Mouse (Mus musculus): ENCODE measurements at regions not wholly inside any gene's neighbourhood (a gene's known extent, or its start where the extent isn't known, plus 50 kb on each side); places are given as distances from the start of the nearest gene placed in this dataset.
"Not testable (repeated sequence)": the region's sequence is repeated elsewhere in the genome, so short reads cannot be mapped to it uniquely, and the experiment has no call there.

GRCm38 (mm10) chr5:40177982-40178748 is 422.9 kb upstream of the Hs3st1 start:
- no peak overlapping the region for H3K9ac ChIP-seq (replicated peaks)
- TF ChIP-seq CTCF (IDR thresholded peaks at IDR 0.05; ENCODE audit: low read depth), result no peak
- TF ChIP-seq EP300 (IDR thresholded peaks at IDR 0.05; ENCODE audit: low read depth), result no peak
- no peaks in the 10 kb centered on the region for H3K36me3 ChIP-seq (replicated peaks; ENCODE audit: control insufficient read depth, insufficient read depth, low read depth)
- DNase-seq (ENCODE audit: low read depth in 3 of 3, low spot score in 3 of 3), result no peak
- no peak overlapping the region for H3K4me2 ChIP-seq (ENCODE audit: low read depth)
- 51% methylated on average over 2 of the region's 2 CpGs for WGBS (ENCODE audit: insufficient replicate concordance)
- no peaks in the 10 kb centered on the region for H3K27me3 ChIP-seq (ENCODE audit: control insufficient read depth, insufficient read depth, low read length)
- H3K4me3 ChIP-seq (ENCODE audit: insufficient read depth in 1 of 2, low read depth in 2 of 2, low read length in 2 of 2), result no peak overlapping the region
- ATAC-seq (ENCODE audit: insufficient read depth), result no peak
- H3K27ac ChIP-seq, result no peak overlapping the region
- H3K9me3 ChIP-seq (ENCODE audit: control insufficient read depth, low read length), result no peaks in the 10 kb centered on the region
- no peaks in the 10 kb centered on the region for H3K4me1 ChIP-seq (replicated peaks; ENCODE audit: control insufficient read depth in 2 of 2, insufficient read depth in 2 of 2, low read length in 1 of 2)

- Histone ChIP-seq H3K9ac (replicated peaks) (no peak overlapping the region), H3K27ac (no peak overlapping the region), H3K27me3 (ENCODE audit: control insufficient read depth, insufficient read depth, low read length) (no peaks in the 10 kb centered on the region), H3K4me3 (ENCODE audit: insufficient read depth in 1 of 2, low read depth in 2 of 2, low read length in 2 of 2) (no peak overlapping the region), H3K4me2 (ENCODE audit: low read depth) (no peak overlapping the region), H3K9me3 (ENCODE audit: control insufficient read depth, low read length) (no peaks in the 10 kb centered on the region), H3K36me3 (replicated peaks; ENCODE audit: control insufficient read depth, insufficient read depth, low read depth) (no peaks in the 10 kb centered on the region), H3K4me1 (replicated peaks; ENCODE audit: control insufficient read depth in 2 of 2, insufficient read depth in 2 of 2, low read length in 1 of 2) (no peaks in the 10 kb centered on the region)
- ATAC-seq (ENCODE audit: insufficient read depth) (no peak), DNase-seq (ENCODE audit: low read depth in 3 of 3, low spot score in 3 of 3) (no peak)
- WGBS (ENCODE audit: insufficient replicate concordance), result 63% methylated on average over 3 of the region's 3 CpGs
- TF ChIP-seq CTCF (IDR thresholded peaks at IDR 0.05; ENCODE audit: low read depth) (no peak), EP300 (IDR thresholded peaks at IDR 0.05; ENCODE audit: low read depth) (no peak)
Measured at GRCm38 (mm10) chr5:40136740-40137285, 381.5 kb upstream of the Hs3st1 start.

GRCm38 (mm10) chr5:40124337-40124736 is 369.1 kb upstream of the Hs3st1 start:
- no peak for DNase-seq (ENCODE audit: low read depth in 3 of 3, low spot score in 3 of 3)
- H3K27ac ChIP-seq, result no peak overlapping the region
- H3K9ac ChIP-seq (replicated peaks), result no peak overlapping the region
- no peak overlapping the region for H3K4me3 ChIP-seq (ENCODE audit: insufficient read depth in 1 of 2, low read depth in 2 of 2, low read length in 2 of 2)
- no peaks in the 10 kb centered on the region for H3K27me3 ChIP-seq (ENCODE audit: control insufficient read depth, insufficient read depth, low read length)
- WGBS (ENCODE audit: insufficient replicate concordance), result 48% methylated on average over 1 of the region's 1 CpGs
- no peaks in the 10 kb centered on the region for H3K36me3 ChIP-seq (replicated peaks; ENCODE audit: control insufficient read depth, insufficient read depth, low read depth)
- H3K4me2 ChIP-seq (ENCODE audit: low read depth), result no peak overlapping the region
- TF ChIP-seq CTCF (IDR thresholded peaks at IDR 0.05; ENCODE audit: low read depth) (no peak), EP300 (IDR thresholded peaks at IDR 0.05; ENCODE audit: low read depth) (no peak)
- H3K9me3 ChIP-seq (ENCODE audit: control insufficient read depth, low read length), result no peaks in the 10 kb centered on the region
- ATAC-seq (ENCODE audit: insufficient read depth), result no peak
- no peaks in the 10 kb centered on the region for H3K4me1 ChIP-seq (replicated peaks; ENCODE audit: control insufficient read depth in 2 of 2, insufficient read depth in 2 of 2, low read length in 1 of 2)

GRCm38 (mm10) chr5:40116849-40117248 is 361.6 kb upstream of the Hs3st1 start:
- DNase-seq (ENCODE audit: low read depth in 3 of 3, low spot score in 3 of 3) (no peak), ATAC-seq (ENCODE audit: insufficient read depth) (no peak)
- H3K4me3 ChIP-seq (ENCODE audit: insufficient read depth in 1 of 2, low read depth in 2 of 2, low read length in 2 of 2), result no peak overlapping the region
- H3K4me2 ChIP-seq (ENCODE audit: low read depth), result no peak overlapping the region
- TF ChIP-seq CTCF (IDR thresholded peaks at IDR 0.05; ENCODE audit: low read depth) (no peak), EP300 (IDR thresholded peaks at IDR 0.05; ENCODE audit: low read depth) (no peak)
- no peaks in the 10 kb centered on the region for H3K27me3 ChIP-seq (ENCODE audit: control insufficient read depth, insufficient read depth, low read length)
- H3K9me3 ChIP-seq (ENCODE audit: control insufficient read depth, low read length), result no peaks in the 10 kb centered on the region
- H3K9ac ChIP-seq (replicated peaks), result no peak overlapping the region
- no peaks in the 10 kb centered on the region for H3K4me1 ChIP-seq (replicated peaks; ENCODE audit: control insufficient read depth in 2 of 2, insufficient read depth in 2 of 2, low read length in 1 of 2)
- no peak overlapping the region for H3K27ac ChIP-seq
- no peaks in the 10 kb centered on the region for H3K36me3 ChIP-seq (replicated peaks; ENCODE audit: control insufficient read depth, insufficient read depth, low read depth)

- not testable (repeated sequence) for H3K27me3 ChIP-seq (ENCODE audit: control insufficient read depth, insufficient read depth, low read length); H3K9ac ChIP-seq (replicated peaks); H3K27ac ChIP-seq; H3K36me3 ChIP-seq (replicated peaks; ENCODE audit: control insufficient read depth, insufficient read depth, low read depth); H3K4me2 ChIP-seq (ENCODE audit: low read depth); H3K4me3 ChIP-seq (ENCODE audit: insufficient read depth in 1 of 2, low read depth in 2 of 2, low read length in 2 of 2); DNase-seq (ENCODE audit: low read depth in 3 of 3, low spot score in 3 of 3); H3K4me1 ChIP-seq (replicated peaks; ENCODE audit: control insufficient read depth in 2 of 2, insufficient read depth in 2 of 2, low read length in 1 of 2); ATAC-seq (ENCODE audit: insufficient read depth); H3K9me3 ChIP-seq (ENCODE audit: control insufficient read depth, low read length)
- 68% methylated on average over 5 of the region's 5 CpGs for WGBS (ENCODE audit: insufficient replicate concordance)
Measured at GRCm38 (mm10) chr5:40089576-40089975, 334.3 kb upstream of the Hs3st1 start.
